In the genomic region with DNA sequence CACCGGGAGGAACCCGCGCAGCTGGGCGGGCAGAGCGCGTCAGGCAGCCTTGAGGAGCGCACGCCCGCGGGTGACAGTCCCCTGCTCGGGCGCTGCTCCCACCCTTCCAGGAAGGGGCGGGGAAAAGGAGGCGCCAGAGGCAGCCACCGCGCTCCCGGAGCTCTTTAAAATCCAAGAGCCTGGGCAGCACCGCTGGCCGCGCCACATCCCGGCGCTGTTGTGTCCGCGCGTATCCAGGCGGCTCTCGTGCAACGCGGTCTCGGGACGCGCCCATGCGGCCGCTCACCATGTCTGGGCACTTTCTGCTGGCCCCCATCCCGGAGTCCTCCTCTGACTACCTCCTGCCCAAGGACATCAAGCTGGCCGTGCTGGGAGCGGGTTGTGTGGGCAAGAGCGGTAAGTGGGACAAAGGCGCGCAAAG, we compare ENCODE assay signal across 8 mouse cellular contexts. TPM values are rescaled to one million over a fixed set of nuclear protein-coding genes. Genes with fewer than 3 reads are reported as not detected.
DNase-seq lines count a peak whose midpoint lies in the region; ATAC-seq lines count a peak whose summit lies in the region.

A gene (plus strand): TSS at position 127 of the 421 bp plus-strand sequence.

- peak; percentile 90 for DNase-seq in NIH3T3 (ENCODE audit: low read depth)
- DNase-seq in cerebellum, adult 9-11 months, result peak; percentile 66
- DNase-seq in forelimb bud, embryonic 11.5 days (ENCODE audit: low read depth, low spot score), result peak; percentile 83
- DNase-seq in heart, postnatal 36 days, result peak; percentile 87
- peak; percentile 70 to 79 for DNase-seq in layer of hippocampus, adult 18-20 months (ENCODE audit: low spot score in 2 of 2)
- DNase-seq in lung, adult 18-20 months, result peak; percentile 92 to 95
- DNase-seq in thymus, postnatal 4 days, result peak; percentile 33

- peak; percentile 89 for ATAC-seq in neural tube, embryonic 15.5 days (ENCODE audit: low FRiP score)

- intact Hi-C loops in heart, postnatal 36 days (cut with DNase I), result loop anchor here (2.0 to 10.0 kb wide), 2 partner anchors 60 to 230 kb away; a partner anchor contains a TSS

- peak within 1 kb of the TSS; percentile 51 for H3K27ac ChIP-seq in neural tube, embryonic 15.5 days (replicated peaks)

- no peaks in the 10 kb centered on the region for H3K9me3 ChIP-seq in neural tube, embryonic 15.5 days (replicated peaks)

- H3K4me1 ChIP-seq in neural tube, embryonic 15.5 days, result peaks cover 26% of the 10 kb centered on the region

- H3K4me3 ChIP-seq in neural tube, embryonic 15.5 days (replicated peaks), result peak within 1 kb of the TSS; percentile 69

- peak within 1 kb of the TSS; percentile 99 for H3K4me2 ChIP-seq in neural tube, embryonic 15.5 days

- H3K9ac ChIP-seq in neural tube, embryonic 15.5 days (replicated peaks), result peak within 1 kb of the TSS; percentile 77

- H3K27me3 ChIP-seq in neural tube, embryonic 15.5 days (replicated peaks), result no peaks in the 10 kb centered on the region

- H3K36me3 ChIP-seq in neural tube, embryonic 15.5 days, result 0 out of 2 replicates have a peak, but pooled peaks cover under 1% of the 10 kb centered on the region

- WGBS in neural tube, embryonic 15.5 days, result 0% methylated on average over 40 of the region's 40 CpGs

RNA-seq across cellular contexts. Expression of the gene that starts here (rescaled TPM):
- total RNA-seq in heart, postnatal 36 days (2021), result 1 to 10 TPM; 3.8 to 4.3 TPM
- 10 to 100 TPM; 12.8 to 18.5 TPM for total RNA-seq in layer of hippocampus, adult 18-20 months (2021)
- 12.7 and 15.2 TPM in 2 replicates for polyA plus RNA-seq in neural tube, embryonic 15.5 days (2015; fragmentation: Nextera tagmentation; extraction: Ambion mirVana)

Comparison
In these comparisons a context has a peak if more than half of its experiments do, and no peak if none do; other contexts are left out.
1. Peak in every context shown above with its lines: DNase-seq, ATAC-seq, H3K4me3 ChIP-seq and H3K27ac ChIP-seq.
2. DNase-seq: peak in every context shown above with its lines; median percentile 94 in lung, adult 18-20 months; 90 in NIH3T3; 87 in heart, postnatal 36 days; 83 in forelimb bud, embryonic 11.5 days; 74 in layer of hippocampus, adult 18-20 months; 66 in cerebellum, adult 9-11 months; 33 in thymus, postnatal 4 days.